Mouse (Mus musculus) frontal cortex, adult 2 months (tissue): ENCODE results near the gene Actl10. TPM values are rescaled to one million over a fixed set of nuclear protein-coding genes. Genes with fewer than 3 reads are reported as not detected.

Source experiments
- DNase-seq, 2 experiments: peaks; one replicate each; pipeline ENCODE4 v3.0.0; 2022; ENCODE audit warnings: low spot score in 1 of 2; ENCODE audit errors: extremely low spot score in 1 of 2
- polyA plus RNA-seq: library from polyadenylated mRNA; depleted of rRNA; stranded (reverse); fragments of >200 nt; gene quantifications from 2 replicates; pipeline ENCODE4 v1.2.3, GENCODE M21; 2012; rRNA removed

Gene Actl10
- polyA plus RNA-seq, 1 experiment, result not detected

GRCm38 (mm10) chr2:154576876-154577743 is 25.5 kb downstream of the Actl10 start:
- DNase-seq, result no peak

- DNase-seq, result no peak
These were observed 26.1 kb downstream of the Actl10 start for GRCm38 (mm10) chr2:154577744-154578067.

- DNase-seq, result no peak
These were observed 29.0 kb downstream of the Actl10 start for GRCm38 (mm10) chr2:154580586-154580985.

- DNase-seq, result no peak
These were observed 29.8 kb downstream of the Actl10 start for GRCm38 (mm10) chr2:154581421-154581820.

GRCm38 (mm10) chr2:154583906-154584872 is 32.6 kb downstream of the Actl10 start:
- DNase-seq, result peak; percentile 95

- DNase-seq, result no peak
These were observed 33.5 kb downstream of the Actl10 start for GRCm38 (mm10) chr2:154584931-154585601.

GRCm38 (mm10) chr2:154586405-154586804 is 34.8 kb downstream of the Actl10 start:
- DNase-seq, result peak in 1 of 2 experiments; percentile 47

- DNase-seq, result peak in 1 of 2 experiments; percentile 63
These were observed 37.5 kb downstream of the Actl10 start for GRCm38 (mm10) chr2:154589051-154589450.

GRCm38 (mm10) chr2:154591239-154591638 is 39.7 kb downstream of the Actl10 start:
- no peak for DNase-seq

- DNase-seq, result no peak
These were observed 41.4 kb downstream of the Actl10 start for GRCm38 (mm10) chr2:154593025-154593424.

GRCm38 (mm10) chr2:154595775-154596174 is 44.2 kb downstream of the Actl10 start:
- DNase-seq, result no peak

- no peak for DNase-seq
These were observed 45.8 kb downstream of the Actl10 start for GRCm38 (mm10) chr2:154597399-154597798.

GRCm38 (mm10) chr2:154600586-154600985 is 49.0 kb downstream of the Actl10 start:
- no peak for DNase-seq

GRCm38 (mm10) chr2:154601324-154601723 is 49.7 kb downstream of the Actl10 start:
- DNase-seq, result no peak

Other genes with a start within 250 kb of the Actl10 start
- gene Bpifb9b, start 244.5 kb upstream of the Actl10 start, polyA plus RNA-seq, result not detected in 2 replicates
- 13.6 and 19.0 TPM in 2 replicates for gene Cdk5rap1, start 178.8 kb upstream of the Actl10 start, polyA plus RNA-seq
- 37.3 and 37.8 TPM in 2 replicates for gene Snta1, start 143.7 kb upstream of the Actl10 start, polyA plus RNA-seq
- gene Cbfa2t2, start 115.3 kb upstream of the Actl10 start, polyA plus RNA-seq, result 26.5 and 31.7 TPM in 2 replicates
- gene 1700003F12Rik, start 4.7 kb upstream of the Actl10 start, polyA plus RNA-seq, result 0.76 and 0.84 TPM in 2 replicates
- gene Necab3, start 7.1 kb downstream of the Actl10 start, polyA plus RNA-seq, result 122 and 145 TPM in 2 replicates
- 10.9 and 11.7 TPM in 2 replicates for gene E2f1, start 18.1 kb downstream of the Actl10 start, polyA plus RNA-seq
- gene Pxmp4, start 51.9 kb downstream of the Actl10 start, polyA plus RNA-seq, result 18.6 and 20.7 TPM in 2 replicates
- 10.0 and 10.5 TPM in 2 replicates for gene Zfp341, start 61.5 kb downstream of the Actl10 start, polyA plus RNA-seq
- gene 4930519P11Rik, start 61.7 kb downstream of the Actl10 start, polyA plus RNA-seq, result 0.48 TPM in 1 of 2 replicates, not detected in the other
- gene Chmp4b, start 99.9 kb downstream of the Actl10 start, polyA plus RNA-seq, result 277 and 314 TPM in 2 replicates
- gene Gm14214, start 218.3 kb downstream of the Actl10 start, polyA plus RNA-seq, result not detected in 2 replicates
- 115 and 116 TPM in 2 replicates for gene Raly, start 239.3 kb downstream of the Actl10 start, polyA plus RNA-seq
- 0.74 and 1.0 TPM in 2 replicates for gene a, start 239.6 kb downstream of the Actl10 start, polyA plus RNA-seq